Mouse (Mus musculus) erythroblast, adult 5-6 weeks (primary cell): ENCODE measurements around the gene Hltf. TPM values are rescaled to one million over a fixed set of nuclear protein-coding genes. Genes with fewer than 3 reads are reported as not detected.
A peak's percentile ranks its signal among the peaks of the same experiment; 100 is the strongest.
"Not testable (repeated sequence)": the region's sequence is repeated elsewhere in the genome, so short reads cannot be mapped to it uniquely, and the experiment has no call there.

Source experiments
- ATAC-seq: replicated peaks from 2 replicates; pipeline ENCODE4 v1.8.0; 2016; ENCODE audit warnings: moderate number of reproducible peaks, mild to moderate bottlenecking, moderate TSS enrichment, inconsistent platforms; ENCODE audit not compliant: poor library complexity, low FRiP score, severe bottlenecking
- total RNA-seq, 2 experiments: library from RNA; stranded (forward) in 1 of 2; stranded (reverse) in 1 of 2; fragments of 150-400 nt in 1 of 2; fragments of 200-764, 138-1000 nt in 1 of 2; gene quantifications; 2 replicates each; pipeline versions ENCODE4 v1.2.3 to v1.2.4; 2015 to 2017; ENCODE audit warnings: low replicate concordance in 2 of 2

The Hltf gene
- total RNA-seq (2015; ENCODE audit: low replicate concordance) (8.6 and 22.1 TPM in 2 replicates), total RNA-seq (2017; ENCODE audit: low replicate concordance) (9.3 and 9.5 TPM in 2 replicates)

GRCm38 (mm10) chr3:20057306-20058196, at the start of gene Hltf:
TSS of gene Hltf (plus strand) at chr3:20057811.
- peak; percentile 100 for ATAC-seq

- ATAC-seq, result no peak
Observed at GRCm38 (mm10) chr3:20010464-20010863, 47.1 kb upstream of the Hltf start.

GRCm38 (mm10) chr3:20010905-20011304, 46.7 kb upstream of the Hltf start:
- ATAC-seq, result not testable (repeated sequence)

GRCm38 (mm10) chr3:20014454-20014853, 43.2 kb upstream of the Hltf start:
- no peak for ATAC-seq

- no peak for ATAC-seq
Observed at GRCm38 (mm10) chr3:20018076-20018475, 39.5 kb upstream of the Hltf start.

- ATAC-seq, result no peak
Observed at GRCm38 (mm10) chr3:20023832-20024231, 33.8 kb upstream of the Hltf start.

- no peak for ATAC-seq
Observed at GRCm38 (mm10) chr3:20026481-20026880, 31.1 kb upstream of the Hltf start.

GRCm38 (mm10) chr3:20026996-20027689, 30.5 kb upstream of the Hltf start:
- no peak for ATAC-seq

GRCm38 (mm10) chr3:20027788-20028187, 29.8 kb upstream of the Hltf start:
- no peak for ATAC-seq

- ATAC-seq, result no peak
Observed at GRCm38 (mm10) chr3:20028640-20029039, 29.0 kb upstream of the Hltf start.

GRCm38 (mm10) chr3:20030807-20031206, 26.8 kb upstream of the Hltf start:
- ATAC-seq, result no peak

- no peak for ATAC-seq
Observed at GRCm38 (mm10) chr3:20033761-20034718, 23.6 kb upstream of the Hltf start.

- ATAC-seq, result peak; percentile 97
Observed at GRCm38 (mm10) chr3:20034719-20035404, 22.7 kb upstream of the Hltf start, which contains the start of gene Hps3. TSS of gene Hps3 (minus strand) at chr3:20035315.

- no peak for ATAC-seq
Observed at GRCm38 (mm10) chr3:20036069-20036468, 21.5 kb upstream of the Hltf start.

- ATAC-seq, result not testable (repeated sequence)
Observed at GRCm38 (mm10) chr3:20041461-20041860, 16.1 kb upstream of the Hltf start.

- ATAC-seq, result not testable (repeated sequence)
Observed at GRCm38 (mm10) chr3:20044736-20045135, 12.9 kb upstream of the Hltf start.

GRCm38 (mm10) chr3:20058197-20058541, 558 bp downstream of the Hltf start:
- ATAC-seq, result no peak

- ATAC-seq, result no peak
Observed at GRCm38 (mm10) chr3:20076145-20077053, 18.8 kb downstream of the Hltf start.
